Mouse (Mus musculus): ENCODE measurements around the gene Med20.

Med20 gene

DNA sequence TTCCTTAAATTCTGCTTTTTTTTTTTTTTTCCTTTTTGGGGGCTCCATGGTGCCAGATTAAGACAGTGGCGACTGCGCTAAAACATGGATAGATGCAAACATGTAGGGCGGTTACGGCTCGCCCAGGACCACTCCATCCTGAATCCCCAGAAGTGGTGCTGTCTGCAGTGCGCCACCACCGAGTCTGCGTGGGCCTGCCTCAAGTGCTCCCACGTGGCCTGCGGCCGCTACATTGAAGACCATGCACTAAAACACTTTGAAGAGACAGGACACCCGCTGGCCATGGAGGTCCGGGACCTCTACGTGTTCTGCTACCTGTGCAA is 60.6 kb downstream of the Med20 start:
- ATAC-seq (ENCODE audit: insufficient number of reproducible peaks, low FRiP score, low TSS enrichment) = 0 out of 2 replicates have a peak, but pooled peaks have one; percentile 10

GRCm38 (mm10) chr17:47672311-47673111 is 61.1 kb downstream of the Med20 start:
- ATAC-seq (ENCODE audit: insufficient number of reproducible peaks, low FRiP score, low TSS enrichment) = peak; percentile 66; the same call in 1 of the 2 replicates
